Mouse (Mus musculus): ENCODE results near the gene Ptprt.

Gene Ptprt

GRCm38 (mm10) chr2:162411014-162411413 lies 249.9 kb downstream of the Ptprt start:
- DNase-seq (ENCODE audit: low spot score): no peak

DNA sequence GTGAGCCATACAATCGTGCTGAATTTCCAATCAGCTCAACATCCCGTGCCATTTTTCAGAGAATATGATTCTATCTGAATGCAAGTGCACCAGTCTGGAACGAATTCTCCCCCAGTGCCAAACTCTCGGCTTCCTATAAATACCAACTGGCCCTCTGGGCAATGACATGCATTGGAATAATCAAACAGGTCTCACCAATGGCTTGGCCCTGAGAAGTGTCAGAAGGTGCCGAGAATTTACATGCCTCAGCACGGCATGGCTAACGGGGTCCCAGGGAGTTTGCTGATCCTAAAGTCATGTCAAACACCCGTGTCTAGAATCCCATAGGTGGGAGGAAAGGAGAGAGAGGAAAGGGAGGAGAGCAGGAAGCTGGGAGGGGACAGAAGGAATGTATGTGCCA lies 251.7 kb downstream of the Ptprt start:
- DNase-seq (ENCODE audit: low spot score): no peak

- DNase-seq (ENCODE audit: low spot score): no peak
These were observed 259.4 kb downstream of the Ptprt start for GRCm38 (mm10) chr2:162401316-162402100.

GRCm38 (mm10) chr2:162394601-162395000 lies 266.3 kb downstream of the Ptprt start:
- DNase-seq (ENCODE audit: low spot score): no peak

DNA sequence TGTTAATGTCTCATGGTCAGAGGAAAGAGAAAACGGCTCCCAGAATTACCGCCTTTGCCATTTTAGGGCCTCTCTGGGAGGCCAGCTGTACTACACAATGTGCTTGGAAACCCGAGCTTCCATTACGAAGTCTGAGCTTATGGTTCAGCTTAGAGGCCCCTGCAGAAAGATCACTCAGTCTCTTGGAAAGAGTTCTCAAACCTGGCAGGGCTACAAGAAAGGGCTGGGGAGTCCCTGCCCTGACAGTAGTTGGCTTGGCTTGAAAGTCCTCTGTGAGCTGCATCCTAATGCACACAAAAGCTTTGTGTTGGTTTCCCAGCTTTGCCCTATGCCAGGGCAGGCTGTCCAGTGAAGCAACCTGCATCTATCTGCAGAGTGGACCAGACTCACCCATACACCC lies 269.1 kb downstream of the Ptprt start:
- no peak for DNase-seq (ENCODE audit: low spot score)

DNA sequence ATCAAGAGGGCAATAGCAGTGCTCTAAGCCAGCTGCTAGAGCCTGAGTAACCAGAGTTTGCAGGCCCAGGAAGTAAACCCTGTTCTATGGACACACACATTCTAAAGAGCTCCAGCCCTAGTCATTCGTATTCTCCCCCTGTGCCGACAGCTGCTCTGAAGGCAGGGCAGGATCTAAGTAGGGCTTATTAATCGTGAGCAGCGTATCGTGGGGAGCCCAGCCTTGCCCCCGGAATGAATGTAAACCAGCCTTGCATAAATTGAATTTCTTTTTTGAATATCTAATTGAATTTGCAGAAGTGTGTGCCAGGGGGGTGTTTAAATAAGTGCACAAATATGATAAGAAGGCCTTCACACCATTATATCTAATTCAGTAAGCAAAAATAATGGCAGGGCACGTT lies 283.6 kb downstream of the Ptprt start:
- no peak for DNase-seq (ENCODE audit: low spot score)

GRCm38 (mm10) chr2:162349047-162349446 lies 311.9 kb downstream of the Ptprt start:
- no peak for DNase-seq (ENCODE audit: low spot score)

GRCm38 (mm10) chr2:162341846-162342245 lies 319.1 kb downstream of the Ptprt start:
- DNase-seq (ENCODE audit: low spot score): no peak

DNA sequence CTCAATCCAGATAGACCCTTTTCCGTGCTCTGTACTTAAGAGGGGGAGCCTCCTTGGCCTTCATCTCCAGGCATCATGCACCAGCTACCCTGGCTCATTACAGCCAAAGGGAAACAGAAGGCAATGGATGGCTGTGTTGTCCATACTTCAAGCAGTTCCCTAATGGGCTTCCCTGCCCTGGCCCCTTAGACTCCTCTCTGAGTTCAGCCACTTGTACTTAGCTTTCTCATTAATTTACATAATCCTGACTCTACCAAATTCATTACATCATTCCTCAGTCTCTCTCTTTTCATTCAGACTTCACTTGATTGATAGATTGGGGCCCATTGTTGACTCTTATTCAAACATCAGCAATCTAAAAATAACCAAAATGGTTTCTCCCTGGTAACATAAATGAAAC lies 320.7 kb downstream of the Ptprt start:
- no peak for DNase-seq (ENCODE audit: low spot score)

GRCm38 (mm10) chr2:162332066-162332683 lies 328.8 kb downstream of the Ptprt start:
- no peak for DNase-seq (ENCODE audit: low spot score)

DNA sequence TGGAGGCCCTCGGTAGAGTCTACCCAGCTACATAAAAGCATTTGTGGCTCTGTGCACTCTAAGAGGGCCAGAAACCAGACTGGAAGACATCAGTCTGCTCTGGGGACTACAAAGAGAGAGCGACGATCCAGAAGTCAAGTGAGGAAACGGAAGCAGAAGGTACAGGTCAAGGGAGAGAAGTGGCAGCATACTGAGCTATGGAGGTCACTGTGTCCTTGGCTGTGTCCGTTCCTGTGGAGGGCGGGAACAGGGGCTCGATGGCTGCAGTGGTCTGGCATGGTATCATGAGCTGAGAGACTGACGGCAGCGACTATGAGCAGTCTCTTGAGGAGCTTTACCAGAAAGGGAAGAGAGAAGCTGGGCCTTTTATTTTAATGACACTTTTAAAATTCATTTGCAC lies 331.5 kb downstream of the Ptprt start:
- DNase-seq (ENCODE audit: low spot score): no peak

- DNase-seq (ENCODE audit: low spot score): no peak
These were observed 338.5 kb downstream of the Ptprt start for GRCm38 (mm10) chr2:162322411-162322810.

- peak; percentile 40 for DNase-seq (ENCODE audit: low spot score)
These were observed 353.0 kb downstream of the Ptprt start for GRCm38 (mm10) chr2:162307996-162308395.

GRCm38 (mm10) chr2:162294070-162294469 lies 366.9 kb downstream of the Ptprt start:
- DNase-seq (ENCODE audit: low spot score): no peak

- DNase-seq (ENCODE audit: low spot score): no peak
These were observed 378.3 kb downstream of the Ptprt start for GRCm38 (mm10) chr2:162282606-162283005.

DNA sequence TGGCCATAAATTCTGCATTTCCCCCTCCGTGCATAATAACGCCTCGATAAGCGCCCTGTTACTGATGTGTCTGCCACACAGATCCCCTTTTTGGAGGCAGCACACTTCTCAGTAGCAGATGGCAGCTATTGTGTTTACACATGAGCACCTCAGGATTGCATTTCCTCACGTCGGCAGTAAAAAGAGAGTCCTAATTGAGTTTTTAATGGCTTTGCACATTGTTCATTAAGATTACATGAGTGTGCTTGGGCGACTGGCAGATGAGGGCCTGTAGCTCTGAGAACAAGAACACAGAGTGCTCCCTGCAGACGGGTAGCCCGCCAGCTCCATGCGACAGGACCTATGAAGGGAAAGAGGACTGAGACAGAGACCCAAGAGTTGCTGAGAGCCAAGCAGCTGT lies 378.8 kb downstream of the Ptprt start:
- DNase-seq (ENCODE audit: low spot score): peak; percentile 47

GRCm38 (mm10) chr2:162273826-162274225 lies 387.1 kb downstream of the Ptprt start:
- DNase-seq (ENCODE audit: low spot score): no peak

DNA sequence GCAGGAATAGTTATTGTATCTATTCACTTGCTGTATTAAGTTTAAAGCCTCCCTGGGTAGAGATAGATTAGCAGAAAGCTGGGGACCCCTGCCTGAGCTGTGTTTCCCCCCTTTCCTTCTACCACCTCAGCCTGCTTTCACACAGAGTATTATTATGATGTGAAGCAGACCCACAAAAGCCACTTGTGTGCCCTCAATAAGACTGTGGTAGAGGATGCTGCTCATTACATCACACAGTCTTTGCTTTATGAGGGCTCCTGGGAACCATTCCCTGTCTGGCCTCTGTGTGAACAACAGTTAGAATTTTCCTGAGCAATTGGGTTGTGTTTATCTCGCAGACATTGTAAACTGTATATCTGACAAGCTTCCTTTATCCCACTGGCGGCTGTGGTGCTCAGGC lies 409.7 kb downstream of the Ptprt start:
- no peak for DNase-seq (ENCODE audit: low spot score)

- no peak for DNase-seq (ENCODE audit: low spot score)
These were observed 412.7 kb downstream of the Ptprt start for GRCm38 (mm10) chr2:162248296-162248695.

DNA sequence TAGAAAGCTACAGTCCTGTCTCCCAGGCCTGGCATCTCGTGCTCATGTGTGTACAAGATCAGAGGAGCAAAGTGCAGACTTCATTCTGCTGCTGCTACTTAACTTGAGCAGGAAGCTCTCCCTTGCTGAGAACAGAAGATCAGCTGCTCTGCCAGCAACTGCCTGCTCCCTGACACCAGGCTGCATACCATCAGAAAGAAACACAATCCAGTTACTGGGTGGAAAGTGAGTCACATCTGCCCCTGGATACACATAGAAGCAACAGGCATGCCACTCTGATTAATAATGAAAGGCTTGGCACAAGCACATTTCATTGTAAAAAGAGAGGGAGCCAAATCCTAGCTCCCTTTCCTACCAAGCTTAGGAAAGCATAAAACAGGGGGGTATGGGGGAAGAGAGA lies 438.5 kb downstream of the Ptprt start:
- no peak for DNase-seq (ENCODE audit: low spot score)

DNA sequence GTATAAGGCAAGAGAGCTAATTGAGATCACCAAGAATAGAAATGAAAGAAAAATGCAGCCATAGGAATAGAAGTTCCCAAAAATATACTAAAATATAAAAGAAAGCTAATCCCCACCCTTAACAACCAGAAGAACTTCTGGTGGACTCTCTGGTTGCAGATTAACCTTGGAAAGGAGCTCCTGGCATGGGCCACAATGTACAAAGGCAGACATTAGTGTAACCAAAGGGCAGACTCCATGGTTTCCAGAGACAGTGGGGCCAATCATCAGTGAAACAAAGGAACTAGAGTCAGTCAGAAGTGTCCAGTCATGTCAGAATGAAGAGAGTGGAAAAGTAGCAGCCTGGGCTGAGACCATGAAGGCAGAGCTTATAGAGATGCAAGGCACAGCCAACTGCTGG lies 440.4 kb downstream of the Ptprt start:
- DNase-seq (ENCODE audit: low spot score): no peak

GRCm38 (mm10) chr2:162219507-162219906 lies 441.4 kb downstream of the Ptprt start:
- DNase-seq (ENCODE audit: low spot score): no peak

DNA sequence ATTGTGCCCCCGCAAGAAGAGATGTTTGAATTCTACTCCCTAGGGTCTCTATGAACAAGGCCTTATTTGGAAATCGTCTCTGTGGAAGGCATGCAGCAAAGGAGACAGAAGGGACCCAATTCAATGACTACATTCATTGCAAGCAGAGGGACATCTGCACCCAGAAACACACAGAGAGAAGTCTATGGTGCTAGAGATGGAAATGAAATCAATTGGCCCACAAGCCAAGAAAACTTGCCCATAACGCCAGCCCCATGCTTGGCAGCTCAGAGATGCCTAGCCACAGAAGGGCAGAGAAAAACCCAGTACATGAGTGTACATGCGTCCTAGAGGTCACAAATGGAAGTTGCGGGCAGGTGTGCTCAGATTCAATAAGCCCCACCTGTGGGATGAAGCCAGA lies 443.1 kb downstream of the Ptprt start:
- no peak for DNase-seq (ENCODE audit: low spot score)

GRCm38 (mm10) chr2:162212397-162212796 lies 448.6 kb downstream of the Ptprt start:
- no peak for DNase-seq (ENCODE audit: low spot score)

Measured in embryo, embryonic 10.5 days (tissue).